8 mouse cellular contexts compared by ENCODE assay signal in genomic region chr3:83789651-83790451, GRCm38 (mm10). TPM values are rescaled to one million over a fixed set of nuclear protein-coding genes. Genes with fewer than 3 reads are reported as not detected.
A peak's percentile ranks its signal among the peaks of the same experiment; 100 is the strongest.
DNase-seq lines count a peak whose midpoint lies in the region; ATAC-seq and TF ChIP-seq lines count a peak whose summit lies in the region.

No protein-coding gene starts in this region.

- peak; percentile 12 for DNase-seq in left cerebral cortex, postnatal 4 days
- DNase-seq in left cerebral cortex, postnatal 36 days (ENCODE audit: low spot score in 2 of 2) = no peak
- DNase-seq in ZHBTc4 (ENCODE audit: low read depth, low spot score) = peak; percentile 66
- peak; percentile 58 for DNase-seq in hindbrain, postnatal 0 days (ENCODE audit: low spot score)
- no peak for DNase-seq in c-Kit-positive CD71-positive TER-119-positive erythroid progenitor cells, embryonic 14.5 days (ENCODE audit: low spot score)
- no peak for DNase-seq in testis, postnatal 14 days (ENCODE audit: low spot score)

- H3K4me3 ChIP-seq in embryonic facial prominence, embryonic 13.5 days = peak overlapping the region; percentile 73
- peak overlapping the region; percentile 51 for H3K4me3 ChIP-seq in hindbrain, postnatal 0 days (ENCODE audit: low read length)
- peak overlapping the region; percentile 68 for H3K4me3 ChIP-seq in midbrain, embryonic 13.5 days (replicated peaks)

- no peaks in the 10 kb centered on the region for H3K9me3 ChIP-seq in embryonic facial prominence, embryonic 13.5 days
- no peaks in the 10 kb centered on the region for H3K9me3 ChIP-seq in hindbrain, postnatal 0 days (ENCODE audit: low read length)
- H3K9me3 ChIP-seq in midbrain, embryonic 13.5 days = 0 out of 2 replicates have a peak, but pooled peaks cover 3% of the 10 kb centered on the region

- 2% methylated on average over 44 of the region's 44 CpGs for WGBS in embryonic facial prominence, embryonic 13.5 days
- 2% methylated on average over 44 of the region's 44 CpGs for WGBS in hindbrain, postnatal 0 days
- 3% methylated on average over 44 of the region's 44 CpGs for WGBS in midbrain, embryonic 13.5 days

- peak; percentile 68 for ATAC-seq in embryonic facial prominence, embryonic 13.5 days (ENCODE audit: insufficient number of reproducible peaks, insufficient read depth, low FRiP score, low TSS enrichment, low read depth)
- ATAC-seq in hindbrain, postnatal 0 days = peak; percentile 87
- peak; percentile 84 for ATAC-seq in midbrain, embryonic 13.5 days

- peak overlapping the region; percentile 86 for H3K9ac ChIP-seq in embryonic facial prominence, embryonic 13.5 days
- H3K9ac ChIP-seq in hindbrain, postnatal 0 days (replicated peaks; ENCODE audit: low read length) = peak overlapping the region; percentile 56
- peak overlapping the region; percentile 75 for H3K9ac ChIP-seq in midbrain, embryonic 13.5 days (replicated peaks)

- H3K36me3 ChIP-seq in embryonic facial prominence, embryonic 13.5 days = no peaks in the 10 kb centered on the region
- H3K36me3 ChIP-seq in hindbrain, postnatal 0 days (ENCODE audit: insufficient read depth, low read length) = no peaks in the 10 kb centered on the region
- H3K36me3 ChIP-seq in midbrain, embryonic 13.5 days = no peaks in the 10 kb centered on the region

- H3K4me1 ChIP-seq in embryonic facial prominence, embryonic 13.5 days = peaks cover 29% of the 10 kb centered on the region
- no peaks in the 10 kb centered on the region for H3K4me1 ChIP-seq in hindbrain, postnatal 0 days (ENCODE audit: insufficient read depth, low read length)
- H3K4me1 ChIP-seq in midbrain, embryonic 13.5 days (replicated peaks) = peaks cover 3% of the 10 kb centered on the region; the same call in 1 of the 2 replicates

- H3K27me3 ChIP-seq in embryonic facial prominence, embryonic 13.5 days = peaks cover 6% of the 10 kb centered on the region; the same call in 1 of the 2 replicates
- no peaks in the 10 kb centered on the region for H3K27me3 ChIP-seq in hindbrain, postnatal 0 days (ENCODE audit: insufficient read depth, low read length)
- H3K27me3 ChIP-seq in midbrain, embryonic 13.5 days = peaks cover 16% of the 10 kb centered on the region

- intact Hi-C loops in left cerebral cortex, postnatal 4 days (cut with DNase I) = loop anchor here (10.0 kb wide), 1 partner anchor 105 kb away; no protein-coding TSS in a partner anchor
- intact Hi-C loops in left cerebral cortex, postnatal 36 days (cut with DNase I) = no loop called here

- peak; percentile 53 for TF ChIP-seq CTCF in hindbrain, postnatal 0 days (IDR thresholded peaks at IDR 0.05; ENCODE audit: low read depth)

- peak overlapping the region; percentile 39; the same call in 1 of the 2 replicates for H3K27ac ChIP-seq in embryonic facial prominence, embryonic 13.5 days
- H3K27ac ChIP-seq in hindbrain, postnatal 0 days = peak overlapping the region; percentile 20; the same call in 1 of the 2 replicates
- no peak overlapping the region for H3K27ac ChIP-seq in midbrain, embryonic 13.5 days

- H3K4me2 ChIP-seq in embryonic facial prominence, embryonic 13.5 days = peak overlapping the region; percentile 88
- peak overlapping the region; percentile 73 for H3K4me2 ChIP-seq in hindbrain, postnatal 0 days (ENCODE audit: low read depth, low read length)
- H3K4me2 ChIP-seq in midbrain, embryonic 13.5 days (replicated peaks) = peak overlapping the region; percentile 80

RNA-seq across cellular contexts. Expression of gene Sfrp2, which starts 23.7 kb away (rescaled TPM):
- total RNA-seq in left cerebral cortex, postnatal 4 days (2021) = 10 to 100 TPM; 12.7 to 14.1 TPM
- 1 to 10 TPM; 1.9 to 2.5 TPM for total RNA-seq in left cerebral cortex, postnatal 36 days (2021)
- 326 and 399 TPM in 2 replicates for polyA plus RNA-seq in embryonic facial prominence, embryonic 13.5 days (2015; fragmentation: Nextera tagmentation; extraction: Ambion mirVana)
- 44.5 and 76.9 TPM in 2 replicates for total RNA-seq in hindbrain, postnatal 0 days (2014; rRNA removed)
- 38.0 and 38.4 TPM in 2 replicates for polyA plus RNA-seq in hindbrain, postnatal 0 days (2015; fragmentation: Nextera tagmentation; extraction: Ambion mirVana)
- polyA plus RNA-seq in midbrain, embryonic 13.5 days (2015; fragmentation: Nextera tagmentation; extraction: Ambion mirVana) = 35.7 and 41.2 TPM in 2 replicates

RNA-seq across cellular contexts. Expression of gene Tlr2, which starts 51.7 kb away (rescaled TPM):
- under 1 TPM; 0.44 to 0.60 TPM for total RNA-seq in left cerebral cortex, postnatal 4 days (2021)
- under 1 TPM; 0.64 to 0.68 TPM for total RNA-seq in left cerebral cortex, postnatal 36 days (2021)
- 5.4 and 6.7 TPM in 2 replicates for polyA plus RNA-seq in embryonic facial prominence, embryonic 13.5 days (2015; fragmentation: Nextera tagmentation; extraction: Ambion mirVana)
- total RNA-seq in hindbrain, postnatal 0 days (2014; rRNA removed) = 1.5 and 1.9 TPM in 2 replicates
- 0.88 and 1.2 TPM in 2 replicates for polyA plus RNA-seq in hindbrain, postnatal 0 days (2015; fragmentation: Nextera tagmentation; extraction: Ambion mirVana)
- 0.63 and 0.79 TPM in 2 replicates for polyA plus RNA-seq in midbrain, embryonic 13.5 days (2015; fragmentation: Nextera tagmentation; extraction: Ambion mirVana)

Comparison
In these comparisons a context has a peak if more than half of its experiments do, and no peak if none do; other contexts are left out.
1. DNase-seq: peak in left cerebral cortex, postnatal 4 days (single experiment), ZHBTc4 (single experiment) and hindbrain, postnatal 0 days (single experiment); none in left cerebral cortex, postnatal 36 days (0 of 2), c-Kit-positive CD71-positive TER-119-positive erythroid progenitor cells, embryonic 14.5 days (single experiment) and testis, postnatal 14 days (single experiment).
2. Peak in every context shown above with its lines, with median percentiles within 50 percentile points of each other: ATAC-seq, H3K4me2 ChIP-seq, H3K4me3 ChIP-seq and H3K9ac ChIP-seq.